Mouse (Mus musculus): Measurements from ENCODE around the gene Abi1.
"Not testable (repeated sequence)": the region's sequence is repeated elsewhere in the genome, so short reads cannot be mapped to it uniquely, and the experiment has no call there.

The Abi1 gene

GRCm38 (mm10) chr2:22957415-22957814 lies 82.6 kb downstream of the Abi1 start:
- no peak for DNase-seq

GRCm38 (mm10) chr2:22955914-22956313 lies 84.1 kb downstream of the Abi1 start:
- DNase-seq: no peak

- no peak for DNase-seq
Observed at GRCm38 (mm10) chr2:22954278-22954677, 85.8 kb downstream of the Abi1 start.

- no peak for DNase-seq
Observed at GRCm38 (mm10) chr2:22949956-22950355, 90.1 kb downstream of the Abi1 start.

- DNase-seq: no peak
Observed at GRCm38 (mm10) chr2:22933556-22933955, 106.5 kb downstream of the Abi1 start.

GRCm38 (mm10) chr2:22928259-22928658 lies 111.8 kb downstream of the Abi1 start:
- no peak for DNase-seq

- not testable (repeated sequence) for DNase-seq
Observed at GRCm38 (mm10) chr2:22925911-22926310, 114.1 kb downstream of the Abi1 start.

- no peak for DNase-seq
Observed at GRCm38 (mm10) chr2:22918651-22919050, 121.4 kb downstream of the Abi1 start.

GRCm38 (mm10) chr2:22914421-22914820 lies 125.6 kb downstream of the Abi1 start:
- no peak for DNase-seq

- DNase-seq: no peak
Observed at GRCm38 (mm10) chr2:22903947-22904346, 136.1 kb downstream of the Abi1 start.

- peak; percentile 88 for DNase-seq
Observed at GRCm38 (mm10) chr2:22895282-22896273, 144.5 kb downstream of the Abi1 start, which contains the start of gene Pdss1. Pdss1 (plus strand) TSS chr2:22895522.

- DNase-seq: no peak
Observed at GRCm38 (mm10) chr2:22894932-22895281, 145.1 kb downstream of the Abi1 start.
